Mouse (Mus musculus) left cerebral cortex, postnatal 14 days (tissue): Measurements from ENCODE around the gene Elovl6. TPM values are rescaled to one million over a fixed set of nuclear protein-coding genes. Genes with fewer than 3 reads are reported as not detected.

Experiments
- DNase-seq, 2 experiments: peaks; one replicate each; pipeline ENCODE4 v3.0.0; 2021 to 2022; ENCODE audit warnings: low spot score in 2 of 2, mixed read lengths in 1 of 2
- intact Hi-C: fragments of 180-260 bp; cut with DNase I; formaldehyde crosslinking; loops from one replicate; pipeline ENCODE4 v1.15.1; 2025
- total RNA-seq, 2 experiments: library from RNA; stranded (reverse); gene quantifications; 2 replicates each; pipeline ENCODE4 v1.2.3; 2021

Gene Elovl6
- total RNA-seq, 2 experiments from 2014 or later = 40.4 to 45.3 TPM

GRCm38 (mm10) chr3:129536109-129536508 is 4.0 kb downstream of the Elovl6 start:
- intact Hi-C loops = loop anchor here (10.0 kb wide), 2 partner anchors 231 to 529 kb away; partner anchors contain the start of gene Sec24b
- peak; percentile 94 to 98 for DNase-seq

GRCm38 (mm10) chr3:129537954-129538353 is 5.8 kb downstream of the Elovl6 start:
- intact Hi-C loops = loop anchor here (10.0 kb wide), 2 partner anchors 233 to 527 kb away; partner anchors contain the start of gene Sec24b
- no peak for DNase-seq

- no peak for DNase-seq
- intact Hi-C loops = no loop called here
Measured at GRCm38 (mm10) chr3:129540882-129541281, 8.7 kb downstream of the Elovl6 start.

- intact Hi-C loops = no loop called here
- no peak for DNase-seq
Measured at GRCm38 (mm10) chr3:129541456-129541855, 9.3 kb downstream of the Elovl6 start.

GRCm38 (mm10) chr3:129543376-129543775 is 11.2 kb downstream of the Elovl6 start:
- no peak for DNase-seq
- intact Hi-C loops = no loop called here

GRCm38 (mm10) chr3:129544217-129544616 is 12.1 kb downstream of the Elovl6 start:
- DNase-seq = no peak
- intact Hi-C loops = no loop called here

GRCm38 (mm10) chr3:129545228-129545627 is 13.1 kb downstream of the Elovl6 start:
- intact Hi-C loops = no loop called here
- no peak for DNase-seq

- no peak for DNase-seq
- intact Hi-C loops = no loop called here
Measured at GRCm38 (mm10) chr3:129545801-129546200, 13.6 kb downstream of the Elovl6 start.

- intact Hi-C loops = no loop called here
- DNase-seq = no peak
Measured at GRCm38 (mm10) chr3:129547837-129548435, 15.8 kb downstream of the Elovl6 start.

GRCm38 (mm10) chr3:129548760-129549159 is 16.6 kb downstream of the Elovl6 start:
- no peak for DNase-seq
- intact Hi-C loops = no loop called here

- intact Hi-C loops = no loop called here
- no peak for DNase-seq
Measured at GRCm38 (mm10) chr3:129549546-129549945, 17.4 kb downstream of the Elovl6 start.

- intact Hi-C loops = no loop called here
Measured at GRCm38 (mm10) chr3:129551581-129552290, 19.6 kb downstream of the Elovl6 start.

GRCm38 (mm10) chr3:129552370-129552769 is 20.2 kb downstream of the Elovl6 start:
- no peak for DNase-seq
- intact Hi-C loops = no loop called here

More at GRCm38 (mm10) chr3:129551581-129552290, 19.6 kb downstream of the Elovl6 start:
- no peak for DNase-seq

- no peak for DNase-seq
- intact Hi-C loops = no loop called here
Measured at GRCm38 (mm10) chr3:129553173-129553572, 21.0 kb downstream of the Elovl6 start.

- DNase-seq = no peak
- intact Hi-C loops = no loop called here
Measured at GRCm38 (mm10) chr3:129553661-129554060, 21.5 kb downstream of the Elovl6 start.

GRCm38 (mm10) chr3:129554436-129554835 is 22.3 kb downstream of the Elovl6 start:
- no peak for DNase-seq
- intact Hi-C loops = no loop called here

- intact Hi-C loops = no loop called here
- no peak for DNase-seq
Measured at GRCm38 (mm10) chr3:129557048-129557447, 24.9 kb downstream of the Elovl6 start.

- DNase-seq = no peak
- intact Hi-C loops = no loop called here
Measured at GRCm38 (mm10) chr3:129557566-129557965, 25.4 kb downstream of the Elovl6 start.

- no peak for DNase-seq
- intact Hi-C loops = no loop called here
Measured at GRCm38 (mm10) chr3:129558016-129558955, 26.1 kb downstream of the Elovl6 start.

GRCm38 (mm10) chr3:129560068-129560467 is 27.9 kb downstream of the Elovl6 start:
- DNase-seq = no peak
- intact Hi-C loops = no loop called here
